Mouse (Mus musculus) adrenal gland (tissue): ENCODE data around the gene Actn4.

ENCODE experiments used
- intact Hi-C: fragments of 180-260 bp; cut with DNase I; formaldehyde crosslinking; loops from one replicate; pipeline ENCODE4 v1.15.1; 2025
- long read RNA-seq, 2 experiments: library from polyadenylated mRNA; unstranded; transcript quantifications; one replicate each; pipeline ENCODE4 v2.0.0; 2020; ENCODE audit warnings: borderline replicate concordance in 1 of 2; ENCODE audit not compliant: insufficient replicate concordance in 1 of 2

Actn4 gene
- long read RNA-seq, experiment 1, transcript Actn4-201 (21 exons, 3,877 nt) = major isoform, 50 of 76 reads
- long read RNA-seq, experiment 1, partial matches to known transcripts = 13 of 76 reads
- long read RNA-seq, experiment 1, other reads (novel, unspliced or antisense) = 12 of 76 reads
- long read RNA-seq, experiment 2, transcript Actn4-201 (21 exons, 3,877 nt) = major isoform, 74 of 119 reads
- long read RNA-seq, experiment 2, partial matches to known transcripts = 20 of 119 reads
- long read RNA-seq, experiment 2, other reads (novel, unspliced or antisense) = 21 of 119 reads

DNA sequence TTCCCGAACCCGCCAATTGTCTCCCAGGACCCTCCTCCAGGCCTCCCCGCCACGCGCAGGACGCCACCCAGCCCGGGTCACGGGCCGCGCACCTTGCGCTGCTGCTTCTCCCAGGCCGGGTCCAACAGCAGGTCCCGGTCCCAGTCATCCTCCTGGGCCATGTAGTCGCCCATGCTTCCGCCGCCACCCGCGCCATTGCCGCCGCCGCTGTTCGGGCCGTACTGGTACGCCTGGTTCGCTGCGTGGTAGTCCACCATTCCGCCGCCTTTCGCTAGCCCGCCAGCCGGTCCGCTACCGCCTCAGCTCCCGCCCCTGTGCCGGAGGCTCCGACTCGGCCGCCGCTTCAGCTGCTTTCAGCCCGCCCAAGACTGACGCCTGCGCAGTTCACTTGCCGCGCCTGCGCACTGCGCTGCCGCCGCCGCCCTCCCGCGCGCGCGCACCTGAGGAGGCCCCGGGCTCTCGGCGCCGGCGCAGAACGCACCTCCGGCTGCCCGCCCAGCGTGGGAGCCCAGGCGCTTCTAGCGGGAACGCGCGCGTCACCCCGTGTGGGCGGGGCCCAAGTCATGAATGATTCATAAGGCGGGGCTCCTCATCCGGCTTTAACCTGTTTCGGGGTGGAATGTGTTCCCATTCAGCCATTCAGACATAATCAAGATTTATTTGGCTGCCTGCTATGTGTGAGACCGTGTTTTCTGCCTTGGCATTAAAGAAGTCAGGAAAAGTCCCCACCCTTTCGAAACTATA is at the start of gene Actn4:
Gene Actn4, minus strand, starts transcription at position 414 of the 744 bp plus-strand sequence.
- intact Hi-C loops = no loop called here

DNA sequence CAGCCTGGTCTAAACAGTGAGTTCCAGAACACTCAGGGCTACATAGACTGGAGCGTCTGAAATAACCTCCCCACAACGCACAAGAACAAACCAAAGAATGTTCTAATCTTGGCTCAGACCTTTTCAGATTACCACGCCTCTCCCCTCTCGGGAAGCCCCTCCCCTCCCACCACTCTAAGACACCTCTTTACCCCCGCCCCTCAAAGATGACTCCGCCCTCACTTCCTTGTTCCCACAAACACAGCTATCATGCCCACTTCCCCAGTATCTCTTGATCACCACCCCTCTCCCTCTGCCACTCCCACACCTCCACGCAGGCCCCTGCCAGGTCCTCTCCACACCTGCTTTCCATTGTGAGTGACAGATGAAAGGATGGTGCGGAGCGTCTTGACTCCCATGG is 46.6 kb upstream of the Actn4 start:
- intact Hi-C loops = no loop called here

DNA sequence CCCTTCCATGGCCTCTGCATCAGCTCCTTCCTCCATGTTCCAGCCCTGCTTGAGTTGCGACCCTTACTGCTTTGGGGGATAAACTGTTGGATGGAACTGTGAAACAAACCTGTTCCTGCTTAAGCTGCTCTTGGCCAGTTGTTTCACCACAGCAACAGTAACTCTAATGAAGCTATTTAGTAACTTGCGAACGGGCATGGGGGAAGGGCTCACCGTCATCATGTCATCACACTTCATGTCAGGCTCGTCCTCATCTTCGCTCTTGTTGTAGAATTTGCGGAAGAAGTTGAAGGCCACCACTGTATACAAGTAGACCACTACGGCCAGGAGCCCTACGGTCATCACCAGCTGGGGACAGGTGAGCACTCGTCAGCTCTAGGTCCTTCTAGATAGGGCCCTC is 46.0 kb upstream of the Actn4 start:
- intact Hi-C loops = no loop called here

DNA sequence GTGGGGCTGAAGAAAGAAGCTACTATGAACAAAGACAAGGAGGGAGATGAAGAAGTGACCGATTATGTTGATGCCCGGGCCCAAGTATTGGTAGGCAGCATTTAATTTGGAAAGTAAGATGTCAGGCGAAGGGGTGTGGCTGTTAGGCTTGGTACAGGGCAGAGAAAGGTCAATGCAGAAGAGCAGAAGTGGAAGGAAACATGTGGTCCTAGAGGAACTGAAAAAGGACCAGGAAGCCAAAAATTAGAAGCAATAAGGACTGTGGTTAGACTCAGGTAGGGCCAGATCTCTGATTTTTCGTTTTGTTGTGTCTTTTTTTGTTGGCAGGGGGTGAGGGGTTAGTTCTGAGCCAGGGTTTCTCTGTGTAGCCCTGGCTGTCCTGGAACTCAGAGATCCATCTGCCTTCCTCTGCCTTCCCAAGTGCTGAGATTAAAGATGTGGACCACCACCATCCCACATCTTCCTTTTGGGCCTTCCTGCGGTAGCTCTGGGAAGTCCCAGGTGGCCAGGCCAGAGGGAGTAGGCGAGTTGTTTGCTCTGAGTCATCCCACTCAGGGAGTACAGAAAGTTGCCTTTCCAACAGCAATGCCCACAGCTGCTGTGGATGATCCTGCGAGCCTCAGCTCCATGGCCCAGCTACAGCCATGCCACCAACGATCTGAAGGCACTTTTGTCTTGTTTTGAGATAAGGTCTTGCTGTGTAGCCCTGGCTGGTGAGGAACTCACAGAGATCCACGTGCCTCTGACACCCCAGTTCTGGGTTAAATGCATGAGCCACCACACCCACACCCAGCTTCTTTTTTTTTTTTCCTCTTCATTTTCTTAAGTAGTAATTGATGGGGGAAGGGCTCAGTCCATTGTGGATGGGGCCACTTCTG is 45.3 kb upstream of the Actn4 start:
- intact Hi-C loops = no loop called here

DNA sequence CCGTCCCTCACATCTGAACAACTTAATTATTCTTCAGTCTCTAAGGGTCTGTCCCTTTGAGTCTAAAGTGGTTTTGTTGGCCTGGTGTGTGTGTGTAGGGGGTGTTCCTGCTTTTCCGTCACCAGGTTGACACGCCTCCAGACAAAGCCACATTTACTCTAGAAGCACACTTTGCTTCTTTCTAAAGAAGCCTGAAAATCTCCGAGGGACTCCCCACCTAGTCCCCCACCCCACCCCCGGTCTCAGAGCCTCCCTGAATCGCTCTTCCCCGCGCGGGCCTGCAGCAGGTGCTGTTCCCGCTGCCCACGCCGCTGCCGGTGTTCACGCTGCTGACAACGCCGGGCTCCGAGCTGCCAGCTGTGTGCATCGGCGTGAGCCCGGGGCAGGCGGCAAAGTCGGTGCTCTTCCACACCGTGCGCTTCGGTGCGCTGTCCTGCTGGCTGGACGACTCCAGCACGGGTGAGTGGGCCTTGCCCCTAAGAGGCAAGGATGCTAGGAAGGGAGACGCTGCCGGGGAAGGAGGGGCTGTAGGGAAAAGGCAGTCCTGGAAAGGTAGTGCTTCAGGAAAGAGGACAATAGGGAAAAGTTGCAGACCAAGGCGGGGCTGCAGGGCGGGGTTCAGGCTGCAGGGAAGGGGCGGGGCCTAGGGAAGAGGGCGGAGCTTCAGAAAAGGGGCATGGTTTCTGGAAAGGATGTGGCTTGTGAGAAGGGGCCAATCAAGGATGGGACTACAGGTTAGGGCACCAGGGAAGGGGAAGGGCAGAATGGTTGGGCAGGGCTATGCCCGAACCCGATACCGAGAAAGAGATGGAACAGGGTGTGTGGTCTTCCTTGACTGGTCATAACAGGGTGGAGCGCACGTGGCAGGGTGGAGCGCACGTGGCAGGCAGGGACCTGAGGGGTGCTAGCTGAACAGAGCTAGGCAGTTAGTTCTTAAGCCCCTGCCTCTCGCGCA is 38.8 kb upstream of the Actn4 start:
- intact Hi-C loops = no loop called here

DNA sequence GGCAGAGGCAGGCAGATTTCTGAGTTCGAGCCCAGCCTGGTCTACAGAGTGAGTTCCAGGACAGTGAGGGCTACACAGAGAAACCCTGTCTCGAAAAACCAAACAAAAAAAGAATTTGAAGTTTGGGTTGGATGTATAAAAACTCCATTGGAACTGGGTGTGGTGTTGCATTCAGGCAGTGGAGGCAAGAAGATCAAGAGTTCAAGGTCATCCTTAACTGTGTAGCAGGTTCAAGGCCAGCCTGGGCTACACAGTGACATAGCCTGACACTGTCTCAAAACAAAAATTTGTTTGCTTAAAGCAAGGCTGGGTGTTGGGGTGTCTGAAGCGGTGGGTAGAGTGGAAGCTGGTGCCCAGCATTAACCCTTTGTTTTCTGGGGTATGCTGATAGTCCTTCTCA is 31.3 kb upstream of the Actn4 start:
- intact Hi-C loops = loop anchor here (5.0 kb wide), 1 partner anchor 44 kb away; no protein-coding TSS in a partner anchor

DNA sequence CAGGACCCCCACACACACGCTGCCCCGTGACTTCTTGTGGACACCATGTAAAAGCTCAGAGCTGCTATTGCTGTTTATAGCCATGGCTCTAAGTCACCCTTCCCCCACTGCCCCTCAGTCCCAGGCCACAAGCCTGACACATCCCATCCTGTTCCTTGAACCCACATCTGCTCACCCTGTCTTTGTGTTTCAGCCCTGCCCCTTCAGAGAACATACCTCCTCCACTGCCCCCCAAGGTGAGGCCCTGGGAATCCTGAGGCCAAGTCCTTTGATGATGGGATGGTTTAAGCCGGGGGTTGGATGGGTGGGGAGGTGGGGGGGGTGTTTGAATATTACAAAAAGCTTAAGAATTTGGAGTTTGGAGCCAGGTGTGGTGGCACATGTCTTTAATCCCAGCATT is 30.9 kb upstream of the Actn4 start:
- intact Hi-C loops = loop anchor here (5.0 kb wide), 1 partner anchor 44 kb away; no protein-coding TSS in a partner anchor

DNA sequence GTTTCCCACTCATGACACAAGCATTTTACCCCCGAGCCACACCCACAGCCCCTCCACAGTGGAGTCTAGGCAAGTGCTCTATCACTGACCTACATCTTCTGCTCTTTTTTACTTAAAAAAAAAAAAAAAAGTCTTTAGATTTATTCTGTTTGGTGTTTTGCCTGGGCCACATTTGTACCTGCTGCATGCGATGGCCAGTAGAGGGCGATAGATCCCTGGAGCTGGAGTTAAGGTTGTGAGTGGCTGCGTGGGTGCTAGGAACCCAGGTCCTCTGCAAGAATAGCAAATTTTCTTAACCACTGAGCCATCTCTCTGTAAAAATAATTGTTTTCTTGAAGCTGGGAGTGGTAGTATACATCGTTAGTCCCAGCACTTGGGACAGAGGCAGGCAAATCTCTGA is 29.5 kb upstream of the Actn4 start:
- intact Hi-C loops = loop anchor here (5.0 kb wide), 1 partner anchor 46 kb away; no protein-coding TSS in a partner anchor

DNA sequence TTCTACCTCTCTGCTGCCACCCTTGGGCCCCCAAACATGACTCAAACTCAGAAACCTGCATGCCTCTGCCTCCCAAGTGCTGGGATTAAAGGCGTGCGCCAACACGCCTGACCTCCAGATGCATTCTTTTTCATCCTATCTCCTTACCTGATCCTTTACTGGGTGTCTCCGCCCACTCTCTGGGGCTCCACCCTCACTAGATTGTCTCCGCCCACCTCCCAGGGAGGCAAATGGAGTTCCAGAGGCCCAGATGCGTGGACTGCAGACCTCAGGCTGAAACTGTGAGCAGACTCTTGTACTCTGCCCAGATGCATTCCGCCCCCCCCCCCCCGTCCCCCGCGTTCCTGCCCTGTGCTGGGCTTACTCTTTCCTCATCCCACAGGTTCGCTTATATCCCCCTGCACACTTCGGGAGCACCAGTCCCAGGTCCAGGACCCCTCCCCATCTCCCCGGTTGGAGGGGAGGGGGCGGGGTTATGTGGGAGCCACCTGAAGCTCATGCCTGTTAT is 28.7 kb upstream of the Actn4 start:
- intact Hi-C loops = loop anchor here (5.0 kb wide), 1 partner anchor 46 kb away; no protein-coding TSS in a partner anchor

DNA sequence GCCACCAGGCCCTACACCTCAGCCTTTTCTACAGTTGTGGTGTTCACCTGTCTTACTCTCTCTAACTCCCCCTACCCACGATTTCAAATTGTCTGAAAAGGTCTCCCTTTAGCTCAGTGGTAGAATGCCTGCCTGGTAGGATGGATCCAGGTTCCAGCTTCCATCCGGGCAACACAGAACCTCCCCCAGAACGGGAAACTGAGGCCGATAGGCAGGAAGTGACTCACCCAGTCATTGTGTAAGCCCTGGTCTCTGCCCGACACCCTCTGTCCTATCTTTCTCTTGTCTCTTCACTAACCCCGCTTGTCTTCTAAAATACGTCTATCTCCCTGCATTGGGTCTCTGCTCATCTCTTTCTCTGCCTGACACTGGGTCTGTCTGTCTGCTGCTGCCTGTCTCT is 23.1 kb upstream of the Actn4 start:
- intact Hi-C loops = no loop called here

DNA sequence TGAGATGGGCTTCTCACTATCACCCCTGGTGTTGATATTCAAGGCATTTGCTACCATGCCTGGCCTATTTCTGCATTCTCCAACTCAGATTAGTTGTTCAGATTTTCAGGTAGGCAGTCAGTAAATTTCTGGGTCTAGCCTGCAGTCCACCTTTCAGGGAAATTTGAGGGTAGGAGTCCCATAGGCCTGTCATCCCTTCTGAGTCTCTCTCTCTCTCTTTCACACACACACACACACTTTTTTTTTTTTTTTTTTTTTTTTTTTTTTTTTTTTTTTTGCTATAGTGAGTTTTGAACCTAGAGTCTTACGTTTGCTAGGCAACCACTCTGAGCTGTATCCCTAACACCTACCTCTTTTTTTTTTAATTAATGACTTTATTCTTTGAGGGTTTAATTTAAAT is 22.3 kb upstream of the Actn4 start:
- intact Hi-C loops = no loop called here

DNA sequence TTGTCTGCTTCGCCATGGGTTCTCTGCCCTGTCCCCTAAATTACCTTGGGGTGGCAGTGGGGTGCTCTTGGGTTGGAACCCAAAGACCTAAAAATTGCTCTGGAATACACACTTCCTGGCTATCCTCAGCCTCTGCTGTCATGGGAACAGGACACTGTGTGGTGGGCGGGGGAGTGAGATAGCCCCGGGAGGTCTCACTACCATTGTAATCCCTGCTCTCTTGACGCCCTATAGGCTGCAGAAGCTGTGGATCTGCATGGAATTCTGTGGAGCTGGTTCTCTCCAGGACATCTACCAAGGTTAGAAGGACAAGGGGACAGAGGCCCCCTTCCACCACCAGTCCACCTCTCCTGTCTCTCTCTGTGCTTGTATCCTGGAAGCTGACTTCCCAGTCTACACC is 21.7 kb upstream of the Actn4 start:
- intact Hi-C loops = no loop called here

DNA sequence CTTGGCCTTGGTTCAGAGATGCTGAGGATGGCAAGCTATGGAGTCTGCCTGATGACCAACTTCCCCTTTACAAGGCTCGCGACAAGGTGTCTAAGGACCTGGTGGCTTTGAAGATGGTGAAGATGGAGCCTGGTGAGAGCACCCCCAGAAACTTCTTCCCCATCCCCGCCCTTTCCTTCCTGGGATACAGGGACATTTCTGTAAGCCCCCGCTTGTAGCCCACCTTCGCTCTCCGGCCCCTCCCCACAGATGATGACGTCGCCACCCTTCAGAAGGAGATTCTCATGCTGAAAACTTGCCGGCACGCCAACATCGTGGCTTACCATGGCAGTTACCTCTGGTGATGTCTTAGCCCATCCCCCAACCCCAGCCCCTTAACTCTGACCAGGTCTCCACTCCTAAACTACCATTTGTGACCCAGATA is 21.0 kb upstream of the Actn4 start:
- intact Hi-C loops = no loop called here

DNA sequence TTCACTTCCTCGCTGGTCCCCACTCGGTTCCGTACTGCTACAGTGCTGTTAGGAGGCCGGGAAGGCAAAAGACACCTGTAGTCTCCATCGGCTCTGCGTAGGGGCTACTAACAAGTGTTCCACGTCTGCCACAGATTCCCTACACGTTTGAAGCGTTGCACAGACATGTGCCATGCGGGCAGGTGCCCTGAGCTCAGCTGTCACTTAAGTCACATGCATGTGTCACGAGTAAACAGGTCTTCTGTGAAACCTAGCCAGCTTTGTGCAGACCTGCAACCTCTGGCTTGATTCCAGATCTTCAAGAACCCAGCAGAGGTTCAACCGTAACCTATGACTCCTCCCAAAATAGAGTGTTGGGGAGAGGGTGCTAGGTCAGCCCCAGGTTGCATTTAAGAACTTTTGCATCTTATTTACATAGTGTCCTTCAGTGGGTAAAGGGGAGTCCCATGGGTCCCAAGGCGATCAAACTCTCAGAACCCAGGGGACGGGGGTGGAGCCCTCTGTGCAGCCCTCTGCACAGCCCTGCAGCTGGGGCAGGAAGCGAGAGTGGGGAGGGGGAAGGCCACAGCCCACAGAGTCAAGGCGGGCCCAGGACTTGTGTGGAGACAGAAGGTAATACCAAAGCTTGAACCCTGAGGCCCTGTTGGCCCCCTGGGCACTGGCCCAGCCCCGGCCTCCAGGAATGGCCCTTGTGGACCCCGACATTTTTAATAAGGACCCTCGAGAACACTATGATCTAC is 20.3 kb upstream of the Actn4 start:
- intact Hi-C loops = no loop called here

DNA sequence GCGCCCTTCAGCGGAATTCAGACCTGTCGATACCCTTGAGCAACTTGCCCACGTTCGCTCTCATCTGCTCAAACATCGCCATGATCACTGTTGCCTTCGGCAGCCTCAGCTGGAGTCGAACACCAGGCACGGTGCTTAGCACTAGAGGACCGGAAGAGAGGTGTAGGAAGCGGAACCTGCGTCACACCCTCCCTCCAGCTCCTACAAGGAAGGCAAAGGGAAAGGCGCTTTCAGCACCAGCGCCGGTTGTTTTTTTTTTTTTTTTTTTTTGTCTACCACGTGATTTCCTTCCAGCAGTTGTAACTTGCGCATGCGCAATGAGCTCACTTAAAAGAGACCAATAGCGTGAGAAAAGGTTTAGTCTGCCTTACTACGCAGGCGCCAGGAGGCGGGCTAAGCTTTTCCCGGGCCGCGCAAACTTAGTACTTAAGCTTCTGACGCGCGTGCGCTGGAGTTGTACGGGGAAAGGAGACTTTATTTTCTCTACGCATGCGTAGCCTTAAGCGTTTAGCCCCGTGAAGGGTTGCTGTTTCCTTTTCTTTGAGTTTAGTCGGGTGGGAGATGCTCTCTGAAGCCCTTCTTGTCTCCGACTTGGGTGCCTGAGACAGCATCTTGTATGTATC is 19.6 kb upstream of the Actn4 start, which contains the start of the genes Eif3k and Map4k1:
Gene Eif3k, minus strand, starts transcription at position 214 of the 623 bp plus-strand sequence.
Gene Map4k1, plus strand, starts transcription at position 400 of the 623 bp plus-strand sequence.
- intact Hi-C loops = no loop called here

DNA sequence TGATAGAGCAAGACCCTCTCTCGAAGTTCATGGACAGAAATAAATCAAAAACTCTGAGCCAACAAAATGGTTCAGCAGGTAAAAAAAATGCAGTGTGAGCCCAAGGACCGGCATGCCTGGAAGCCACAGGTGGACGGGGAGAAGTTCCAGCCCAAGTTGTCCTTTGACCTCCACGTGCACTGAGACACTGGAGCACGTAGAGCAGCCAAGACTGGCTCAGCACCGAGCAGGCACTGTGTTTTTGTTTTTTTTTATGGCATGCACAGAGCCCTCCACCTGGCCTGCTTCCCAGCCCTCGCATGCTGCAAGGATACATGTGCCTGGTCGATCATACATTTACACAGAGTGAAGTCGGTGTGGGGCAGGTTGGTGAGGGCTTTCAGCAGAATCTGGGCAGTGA is 15.4 kb upstream of the Actn4 start:
- intact Hi-C loops = no loop called here

DNA sequence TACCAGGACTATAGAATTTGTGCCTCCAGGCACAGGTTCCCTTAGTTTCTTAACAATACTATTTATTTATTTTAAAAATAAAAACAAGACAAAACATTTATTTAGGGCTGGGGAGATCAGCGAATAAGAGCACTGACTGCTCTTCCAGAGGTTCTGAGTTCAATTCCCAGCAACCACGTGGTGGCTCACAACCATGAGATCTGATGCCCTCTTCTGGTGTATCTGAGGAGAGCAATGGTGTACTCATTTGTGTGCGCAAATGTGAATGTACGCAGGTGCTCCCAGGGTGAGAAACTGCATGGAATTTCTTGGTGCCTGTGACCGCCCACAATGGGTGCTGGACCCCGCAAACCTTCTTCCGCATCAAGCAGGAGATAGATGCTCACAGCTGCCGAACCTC is 10.9 kb upstream of the Actn4 start:
- intact Hi-C loops = loop anchor here (5.0 kb wide), 2 partner anchors 64 to 186 kb away; partner anchors contain the start of gene Rinl

DNA sequence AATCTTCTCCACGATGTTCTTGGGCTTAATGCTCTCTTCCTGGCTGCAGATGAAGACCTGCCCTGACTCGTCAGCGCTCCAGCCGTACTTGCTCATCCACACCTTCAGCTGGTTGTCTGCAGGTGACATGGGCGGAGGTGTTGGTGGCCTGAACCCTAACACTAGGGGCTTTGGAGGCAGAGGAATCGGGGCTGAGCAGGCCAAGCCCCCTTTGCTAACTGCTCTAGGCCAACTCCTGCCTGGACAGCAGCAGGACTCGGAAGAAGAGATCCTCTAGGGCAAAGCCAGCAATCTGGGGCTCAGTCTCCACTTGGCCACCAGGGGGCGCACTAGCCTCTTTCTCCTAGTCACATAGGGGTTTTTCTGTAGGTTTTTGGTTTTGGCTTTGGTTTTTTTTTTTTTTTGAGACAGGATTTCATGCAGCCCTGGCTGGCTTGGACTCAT is 10.4 kb upstream of the Actn4 start:
- intact Hi-C loops = loop anchor here (5.0 kb wide), 2 partner anchors 65 to 185 kb away; partner anchors contain the start of gene Rinl
